ENCODE assay signal across 27 mouse cellular contexts in the genomic region with DNA sequence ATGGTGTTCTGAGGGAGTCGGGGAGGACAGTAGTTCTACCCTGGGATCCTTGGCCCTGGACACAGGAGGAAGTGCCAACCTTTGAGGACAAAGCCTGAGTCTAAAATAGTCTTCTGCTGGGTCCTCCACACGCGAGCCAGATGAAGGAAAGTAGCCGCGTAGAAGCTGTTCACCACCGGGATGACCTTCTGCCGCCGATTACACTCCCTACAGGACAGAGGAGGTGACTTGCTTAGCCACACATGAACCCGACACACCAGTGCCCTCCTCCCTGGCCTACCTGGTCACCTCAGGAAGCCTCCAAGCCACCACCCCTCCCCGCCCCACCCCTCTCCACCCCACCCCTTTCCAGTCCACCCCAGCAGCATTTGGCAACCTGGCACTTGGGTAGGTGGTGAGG. TPM values are rescaled to one million over a fixed set of nuclear protein-coding genes. Genes with fewer than 3 reads are reported as not detected.
"Had no signal": no experiment of that assay in that cellular context is flagged by ENCODE, and none has a peak within 500 bp of the region (broad histone marks: within the 10 kb centered on the region; RNA-seq: fewer than 3 reads in every experiment).

No protein-coding gene starts in this region.

- H3K9ac ChIP-seq: hindbrain, embryonic 12.5 days; hindbrain, embryonic 14.5 days; intestine, embryonic 15.5 days; limb, embryonic 12.5 days; liver, embryonic 13.5 days; liver, embryonic 15.5 days; liver, postnatal 0 days had no signal

- H3K27ac ChIP-seq: hindbrain, embryonic 10.5 days; hindbrain, embryonic 12.5 days; hindbrain, embryonic 14.5 days; intestine, embryonic 15.5 days; layer of hippocampus, adult 2 months; left cerebral cortex, adult 2 months; limb, embryonic 10.5 days; limb, embryonic 12.5 days; liver, embryonic 13.5 days; liver, embryonic 15.5 days had no signal

- ATAC-seq: forebrain, embryonic 16.5 days; hindbrain, embryonic 16.5 days; inflammation-experienced regulatory T-cells, adult 6 months; intestine, embryonic 15.5 days; liver, postnatal 0 days had no signal

- H3K9me3 ChIP-seq: hindbrain, embryonic 10.5 days; hindbrain, embryonic 12.5 days; intestine, embryonic 15.5 days; limb, embryonic 10.5 days; limb, embryonic 12.5 days; liver, embryonic 13.5 days; liver, embryonic 15.5 days had no signal

- H3K27me3 ChIP-seq: hindbrain, embryonic 12.5 days; intestine, embryonic 15.5 days; limb, embryonic 12.5 days; liver, embryonic 13.5 days; liver, embryonic 15.5 days had no signal

- H3K36me3 ChIP-seq: intestine, embryonic 15.5 days had no signal

- H3K4me3 ChIP-seq: hindbrain, embryonic 10.5 days; hindbrain, embryonic 12.5 days; intestine, embryonic 15.5 days; layer of hippocampus, adult 2 months; left cerebral cortex, adult 2 months; limb, embryonic 10.5 days; limb, embryonic 12.5 days; liver, embryonic 13.5 days; liver, embryonic 15.5 days had no signal

- DNase-seq: gastrocnemius, postnatal 14 days; gastrocnemius, postnatal 36 days; heart, postnatal 4 days; kidney, adult 18-20 months; kidney, adult 8-10 months; kidney, postnatal 10 days; kidney, postnatal 25 days; kidney, postnatal 4 days; liver; liver, embryonic 13.5 days; liver, postnatal 0 days had no signal

- H3K4me2 ChIP-seq: heart, embryonic 11.5 days; hindbrain, embryonic 12.5 days; hindbrain, embryonic 14.5 days; intestine, embryonic 15.5 days; limb, embryonic 12.5 days; liver, embryonic 13.5 days; liver, embryonic 15.5 days had no signal

RNA-seq across cellular contexts. Expression of a gene that starts 47.2 kb away (rescaled TPM):
- polyA plus RNA-seq: heart, embryonic 11.5 days; heart, embryonic 14.5 days; heart, embryonic 16.5 days; inflammation-experienced regulatory T-cells, adult 6 months; kidney, embryonic 14.5 days; liver, embryonic 13.5 days; liver, embryonic 15.5 days; liver, postnatal 0 days had no signal
